Mouse (Mus musculus) spleen, adult 10 weeks (tissue): ENCODE results near the gene 4930480E11Rik. TPM values are rescaled to one million over a fixed set of nuclear protein-coding genes. Genes with fewer than 3 reads are reported as not detected.

Experiments used
- polyA plus RNA-seq: library from polyadenylated mRNA; stranded (reverse); fragments of 350-450 nt; fragmentation: Illumina TruSeq; extraction: RNeasy Lipid Tissue Mini Kit (QIAGEN cat#74804); gene quantifications from one replicate; pipeline ENCODE4 v1.2.3, GENCODE M21; 2015; ENCODE audit warnings: low replicate concordance; ENCODE audit not compliant: insufficient read depth

Gene 4930480E11Rik
- not detected for polyA plus RNA-seq

GRCm38 (mm10) chrX:78369343-78369742 is at the start of gene 4930480E11Rik:
Gene 4930480E11Rik, plus strand, starts transcription at chrX:78369643.

Other genes starting within 250 kb of the 4930480E11Rik start
- gene Gm5938, start 244.2 kb upstream of the 4930480E11Rik start, polyA plus RNA-seq: not detected
- gene Obp1b, start 182.9 kb upstream of the 4930480E11Rik start, polyA plus RNA-seq: not detected
- not detected for gene Gm14743, start 123.7 kb upstream of the 4930480E11Rik start, polyA plus RNA-seq
- 6.6 TPM for gene Prrg1, start 214.3 kb downstream of the 4930480E11Rik start, polyA plus RNA-seq